Comparison of ENCODE assay signal across 8 mouse cellular contexts in genomic region chr17:84709403-84709851, GRCm38 (mm10). TPM values are rescaled to one million over a fixed set of nuclear protein-coding genes. Genes with fewer than 3 reads are reported as not detected.
DNase-seq lines count a peak whose midpoint lies in the region; ATAC-seq lines count a peak whose summit lies in the region.

No protein-coding gene starts in this region.

- H3K9me3 ChIP-seq in kidney, embryonic 15.5 days (replicated peaks) = no peaks in the 10 kb centered on the region
- H3K9me3 ChIP-seq in forebrain, embryonic 11.5 days (ENCODE audit: control insufficient read depth, low read length) = no peaks in the 10 kb centered on the region
- H3K9me3 ChIP-seq in neural tube, embryonic 14.5 days (ENCODE audit: control insufficient read depth, low read length) = no peaks in the 10 kb centered on the region

- peak; percentile 41 to 47 for DNase-seq in kidney, postnatal 4 days
- DNase-seq in forebrain, embryonic 11.5 days (ENCODE audit: low spot score) = peak; percentile 50
- DNase-seq in left cerebral cortex, postnatal 25 days (ENCODE audit: low spot score in 2 of 2) = peak; percentile 21 to 48
- no peak for DNase-seq in thymus, postnatal 14 days
- no peak for DNase-seq in c-Kit-positive CD71-positive TER-119-positive erythroid progenitor cells, embryonic 14.5 days (ENCODE audit: low spot score)
- no peak for DNase-seq in heart, postnatal 36 days

- peaks cover 63% of the 10 kb centered on the region for H3K36me3 ChIP-seq in kidney, embryonic 15.5 days
- H3K36me3 ChIP-seq in forebrain, embryonic 11.5 days (ENCODE audit: control insufficient read depth, insufficient read depth, low read length) = no peaks in the 10 kb centered on the region; the same call in 1 of the 2 replicates
- peaks cover 8% of the 10 kb centered on the region for H3K36me3 ChIP-seq in neural tube, embryonic 14.5 days (ENCODE audit: control insufficient read depth, insufficient read depth, low read length)

- H3K27me3 ChIP-seq in kidney, embryonic 15.5 days = no peaks in the 10 kb centered on the region
- no peaks in the 10 kb centered on the region for H3K27me3 ChIP-seq in forebrain, embryonic 11.5 days (ENCODE audit: control insufficient read depth, insufficient read depth, low read length)
- no peaks in the 10 kb centered on the region for H3K27me3 ChIP-seq in neural tube, embryonic 14.5 days (ENCODE audit: control insufficient read depth, insufficient read depth, low read length)

- H3K9ac ChIP-seq in kidney, embryonic 15.5 days = no peak overlapping the region
- H3K9ac ChIP-seq in forebrain, embryonic 11.5 days (ENCODE audit: low read length) = no peak overlapping the region
- no peak overlapping the region for H3K9ac ChIP-seq in neural tube, embryonic 14.5 days (replicated peaks; ENCODE audit: low read depth, low read length)

- H3K4me3 ChIP-seq in kidney, embryonic 15.5 days (replicated peaks) = no peak overlapping the region
- no peak overlapping the region for H3K4me3 ChIP-seq in forebrain, embryonic 11.5 days (ENCODE audit: low read depth, low read length)
- H3K4me3 ChIP-seq in neural tube, embryonic 14.5 days (ENCODE audit: low read depth, low read length) = no peak overlapping the region

- 82% methylated on average over 17 of the region's 17 CpGs for WGBS in kidney, embryonic 15.5 days
- 62% methylated on average over 17 of the region's 17 CpGs for WGBS in forebrain, embryonic 11.5 days
- WGBS in neural tube, embryonic 14.5 days = 25% methylated on average over 17 of the region's 17 CpGs

- H3K4me1 ChIP-seq in kidney, embryonic 15.5 days = no peaks in the 10 kb centered on the region
- peaks cover 9% of the 10 kb centered on the region for H3K4me1 ChIP-seq in forebrain, embryonic 11.5 days (replicated peaks; ENCODE audit: control insufficient read depth, insufficient read depth, low read length)
- peaks cover 9% of the 10 kb centered on the region; the same call in 1 of the 2 replicates for H3K4me1 ChIP-seq in neural tube, embryonic 14.5 days (ENCODE audit: control insufficient read depth, insufficient read depth, low read length)

- H3K4me2 ChIP-seq in kidney, embryonic 15.5 days = no peak overlapping the region
- H3K4me2 ChIP-seq in forebrain, embryonic 11.5 days (ENCODE audit: low read depth, low read length, severe bottlenecking) = no peak overlapping the region
- peak overlapping the region; percentile 23 for H3K4me2 ChIP-seq in neural tube, embryonic 14.5 days (ENCODE audit: low read depth, low read length)

- intact Hi-C loops in left cerebral cortex, postnatal 25 days (cut with DNase I) = no loop called here
- intact Hi-C loops in heart, postnatal 36 days (cut with DNase I) = no loop called here

- no peak overlapping the region for H3K27ac ChIP-seq in kidney, embryonic 15.5 days
- no peak overlapping the region for H3K27ac ChIP-seq in forebrain, embryonic 11.5 days (ENCODE audit: low read depth, low read length)
- no peak overlapping the region for H3K27ac ChIP-seq in neural tube, embryonic 14.5 days (ENCODE audit: low read depth, low read length)

- no peak for ATAC-seq in kidney, embryonic 15.5 days (replicated peaks; ENCODE audit: low FRiP score)
- ATAC-seq in forebrain, embryonic 11.5 days (replicated peaks; ENCODE audit: low FRiP score) = no peak
- ATAC-seq in neural tube, embryonic 14.5 days (ENCODE audit: low read depth) = peak; percentile 80

RNA-seq across cellular contexts. Expression of gene Abcg5, which starts 26.6 kb away (rescaled TPM):
- polyA plus RNA-seq in kidney, embryonic 15.5 days (2015; fragmentation: Nextera tagmentation; extraction: Ambion mirVana) = 4.0 TPM in 2 replicates
- 5.1 and 5.9 TPM in 2 replicates for polyA plus RNA-seq in forebrain, embryonic 11.5 days (2014; fragmentation: Nextera tagmentation; extraction: Ambion mirVana)
- not detected for total RNA-seq in left cerebral cortex, postnatal 25 days (2021)
- 0.50 and 0.66 TPM in 2 replicates for polyA plus RNA-seq in neural tube, embryonic 14.5 days (2014; fragmentation: Nextera tagmentation; extraction: Ambion mirVana)
- not detected for total RNA-seq in heart, postnatal 36 days (2021)

RNA-seq across cellular contexts. Expression of gene Abcg8, which starts 33.3 kb away (rescaled TPM):
- polyA plus RNA-seq in kidney, embryonic 15.5 days (2015; fragmentation: Nextera tagmentation; extraction: Ambion mirVana) = 0.13 and 0.27 TPM in 2 replicates
- 0.17 and 0.48 TPM in 2 replicates for polyA plus RNA-seq in forebrain, embryonic 11.5 days (2014; fragmentation: Nextera tagmentation; extraction: Ambion mirVana)
- not detected for total RNA-seq in left cerebral cortex, postnatal 25 days (2021)
- not detected in 2 replicates for polyA plus RNA-seq in neural tube, embryonic 14.5 days (2014; fragmentation: Nextera tagmentation; extraction: Ambion mirVana)
- total RNA-seq in heart, postnatal 36 days (2021) = not detected

Comparison
In these comparisons a context has a peak if more than half of its experiments do, and no peak if none do; other contexts are left out.
1. DNase-seq: peak in kidney, postnatal 4 days (2 of 2), forebrain, embryonic 11.5 days (single experiment) and left cerebral cortex, postnatal 25 days (2 of 2); none in thymus, postnatal 14 days (single experiment), c-Kit-positive CD71-positive TER-119-positive erythroid progenitor cells, embryonic 14.5 days (single experiment) and heart, postnatal 36 days (0 of 2).